Mouse (Mus musculus): ENCODE measurements around the gene Eef1g.
"Not testable (repeated sequence)": the region's sequence is repeated elsewhere in the genome, so short reads cannot be mapped to it uniquely, and the experiment has no call there.

Gene Eef1g

GRCm38 (mm10) chr19:8987816-8988215, 21.0 kb downstream of the Eef1g start:
- DNase-seq (ENCODE audit: low spot score), result no peak

- no peak for DNase-seq (ENCODE audit: low spot score)
Observed at GRCm38 (mm10) chr19:8988346-8989065, 21.7 kb downstream of the Eef1g start.

- DNase-seq (ENCODE audit: low spot score), result peak; percentile 86
Observed at GRCm38 (mm10) chr19:8989066-8989566, 22.3 kb downstream of the Eef1g start, which contains the start of gene Ahnak. Ahnak (plus strand) TSS chr19:8989284.

- peak; percentile 89 for DNase-seq (ENCODE audit: low spot score)
Observed at GRCm38 (mm10) chr19:8989567-8990431, 23.0 kb downstream of the Eef1g start.

GRCm38 (mm10) chr19:8990432-8991102, 23.7 kb downstream of the Eef1g start:
- peak; percentile 47 for DNase-seq (ENCODE audit: low spot score)

GRCm38 (mm10) chr19:8991245-8991870, 24.5 kb downstream of the Eef1g start:
- DNase-seq (ENCODE audit: low spot score), result no peak

- DNase-seq (ENCODE audit: low spot score), result peak; percentile 36
Observed at GRCm38 (mm10) chr19:8991871-8992735, 25.3 kb downstream of the Eef1g start.

GRCm38 (mm10) chr19:8992769-8993624, 26.2 kb downstream of the Eef1g start:
- peak; percentile 93 for DNase-seq (ENCODE audit: low spot score)

- DNase-seq (ENCODE audit: low spot score), result no peak
Observed at GRCm38 (mm10) chr19:8993625-8993912, 26.7 kb downstream of the Eef1g start.

- DNase-seq (ENCODE audit: low spot score), result no peak
Observed at GRCm38 (mm10) chr19:8994813-8995607, 28.2 kb downstream of the Eef1g start.

GRCm38 (mm10) chr19:8996601-8997000, 29.8 kb downstream of the Eef1g start:
- DNase-seq (ENCODE audit: low spot score), result no peak

- peak; percentile 95 for DNase-seq (ENCODE audit: low spot score)
Observed at GRCm38 (mm10) chr19:8997546-8997945, 30.7 kb downstream of the Eef1g start.

GRCm38 (mm10) chr19:8998546-8998945, 31.7 kb downstream of the Eef1g start:
- DNase-seq (ENCODE audit: low spot score), result no peak

- DNase-seq (ENCODE audit: low spot score), result no peak
Observed at GRCm38 (mm10) chr19:8999223-8999622, 32.4 kb downstream of the Eef1g start.

- DNase-seq (ENCODE audit: low spot score), result not testable (repeated sequence)
Observed at GRCm38 (mm10) chr19:9006915-9007314, 40.1 kb downstream of the Eef1g start.

- DNase-seq (ENCODE audit: low spot score), result peak; percentile 40
Observed at GRCm38 (mm10) chr19:9019298-9019697, 52.5 kb downstream of the Eef1g start.

GRCm38 (mm10) chr19:9023021-9023778, 56.4 kb downstream of the Eef1g start:
- peak; percentile 43 for DNase-seq (ENCODE audit: low spot score)

- no peak for DNase-seq (ENCODE audit: low spot score)
Observed at GRCm38 (mm10) chr19:9025562-9026257, 58.9 kb downstream of the Eef1g start.
